Mouse (Mus musculus) right cerebral cortex, adult 2 months (tissue): ENCODE results near the gene Klc1.
A peak's percentile ranks its signal among the peaks of the same experiment; 100 is the strongest.

ENCODE experiments used
- DNase-seq, 2 experiments: peaks; one replicate each; pipeline ENCODE4 v3.0.0; 2021 to 2022; ENCODE audit warnings: low spot score in 2 of 2

The Klc1 gene

DNA sequence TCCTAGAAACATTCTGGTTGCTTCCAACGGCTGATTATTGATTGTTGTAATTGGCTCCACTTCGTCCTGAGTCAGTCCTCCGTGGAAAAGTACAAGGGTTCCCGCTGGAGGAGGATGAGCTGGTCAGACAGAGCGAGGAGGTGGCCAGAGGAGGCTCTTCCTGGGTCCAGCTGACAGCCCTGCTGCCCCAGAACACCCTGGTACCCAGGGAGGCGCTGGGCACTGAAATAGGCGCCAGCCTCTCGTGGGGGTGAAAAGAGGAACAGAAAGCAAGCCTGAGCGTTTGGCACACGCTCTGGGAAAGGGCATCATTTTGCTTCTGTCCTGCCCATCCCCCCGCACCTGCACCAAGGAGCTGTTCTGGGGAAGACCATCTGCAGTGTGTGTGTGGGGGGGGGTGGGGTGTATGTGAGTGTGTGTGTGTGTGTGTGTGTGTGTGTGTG, 14.6 kb upstream of the Klc1 start:
- no peak for DNase-seq

- no peak for DNase-seq
Measured at GRCm38 (mm10) chr12:111745274-111745673, 13.4 kb upstream of the Klc1 start.

DNA sequence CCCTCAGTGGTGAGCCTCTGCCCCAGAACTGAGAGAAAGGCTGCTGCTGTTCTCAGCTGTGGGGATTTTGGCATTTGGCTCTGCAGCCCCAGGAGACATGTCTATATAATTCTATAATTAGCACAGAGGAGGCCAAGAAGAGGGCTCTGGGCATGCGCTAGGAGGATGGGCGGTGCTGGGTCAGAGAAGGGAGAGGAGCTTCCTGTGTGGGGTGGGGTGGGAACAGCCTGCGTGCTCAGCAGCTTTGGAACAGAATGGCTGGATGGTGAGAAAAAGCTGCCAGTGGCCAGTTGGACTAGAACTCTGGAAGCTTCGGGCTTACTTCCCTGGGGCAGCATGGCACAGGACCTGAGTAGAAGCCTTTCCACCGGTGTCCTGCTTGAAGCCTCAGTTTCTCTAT, 12.6 kb upstream of the Klc1 start:
- no peak for DNase-seq

DNA sequence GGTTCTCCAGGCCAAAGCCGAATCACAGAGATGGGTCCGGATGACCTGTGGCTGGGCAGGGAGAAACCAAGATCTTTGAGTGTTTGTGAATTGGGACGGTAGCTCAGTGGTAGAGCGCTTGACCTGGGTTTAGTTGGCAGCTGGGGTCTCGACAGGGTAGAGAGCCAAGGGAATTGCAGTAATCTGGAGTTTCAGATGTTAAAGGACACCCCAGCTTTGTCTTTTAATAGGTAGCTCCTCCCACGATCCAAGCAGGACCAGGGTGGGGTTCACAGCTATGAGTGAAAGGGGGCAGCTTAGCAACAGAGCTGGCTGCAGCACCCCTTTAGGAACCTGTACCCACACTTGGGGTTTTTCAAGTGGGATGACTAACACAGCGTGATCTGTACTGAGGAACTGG, 11.2 kb upstream of the Klc1 start:
- no peak for DNase-seq

DNA sequence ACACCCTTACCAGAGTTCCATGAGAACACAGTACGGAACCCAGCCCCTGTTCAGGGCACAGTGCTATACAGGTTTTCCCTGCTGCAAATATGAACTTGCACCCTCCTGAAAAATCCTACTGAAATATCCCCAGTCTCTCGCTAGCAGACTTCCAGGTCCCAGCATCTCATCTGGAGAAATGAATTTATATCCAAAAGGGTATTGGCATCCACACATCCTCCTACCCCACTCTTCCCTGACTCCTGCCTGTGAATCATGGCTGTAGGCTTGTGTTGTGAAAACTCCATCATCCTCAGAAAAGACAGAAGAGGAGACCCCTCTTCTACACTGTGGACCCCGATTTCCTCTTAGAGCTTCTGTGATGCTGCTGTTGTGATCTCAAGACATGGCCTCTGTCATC, 7.9 kb upstream of the Klc1 start:
- DNase-seq = no peak

GRCm38 (mm10) chr12:111752491-111752890, 6.2 kb upstream of the Klc1 start:
- peak; percentile 54 to 62 for DNase-seq

DNA sequence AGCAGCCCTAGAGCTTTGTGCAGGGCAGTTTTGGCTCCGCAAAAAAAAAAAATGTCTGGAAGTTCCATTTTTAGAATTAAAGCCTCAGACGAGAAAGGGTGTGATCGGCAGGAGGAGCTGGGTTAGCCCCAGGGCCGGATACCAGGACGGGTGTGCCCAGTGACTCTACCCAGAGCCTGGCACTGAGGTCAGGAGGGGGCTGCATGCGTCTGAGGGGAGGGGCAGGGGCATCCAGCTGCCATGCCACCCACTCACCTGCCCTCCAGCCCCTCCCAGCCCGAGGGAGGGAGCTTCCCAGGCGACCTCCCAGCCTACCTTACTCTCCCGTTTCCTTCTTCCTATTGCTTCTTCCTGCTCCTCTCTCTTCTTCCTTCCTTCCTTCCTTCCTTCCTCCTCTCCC, 5.3 kb upstream of the Klc1 start:
- DNase-seq = no peak

- DNase-seq = no peak
Measured at GRCm38 (mm10) chr12:111754710-111755109, 3.9 kb upstream of the Klc1 start.

GRCm38 (mm10) chr12:111755231-111755630, 3.4 kb upstream of the Klc1 start:
- DNase-seq = no peak

GRCm38 (mm10) chr12:111756082-111756697, 2.5 kb upstream of the Klc1 start:
- no peak for DNase-seq

DNA sequence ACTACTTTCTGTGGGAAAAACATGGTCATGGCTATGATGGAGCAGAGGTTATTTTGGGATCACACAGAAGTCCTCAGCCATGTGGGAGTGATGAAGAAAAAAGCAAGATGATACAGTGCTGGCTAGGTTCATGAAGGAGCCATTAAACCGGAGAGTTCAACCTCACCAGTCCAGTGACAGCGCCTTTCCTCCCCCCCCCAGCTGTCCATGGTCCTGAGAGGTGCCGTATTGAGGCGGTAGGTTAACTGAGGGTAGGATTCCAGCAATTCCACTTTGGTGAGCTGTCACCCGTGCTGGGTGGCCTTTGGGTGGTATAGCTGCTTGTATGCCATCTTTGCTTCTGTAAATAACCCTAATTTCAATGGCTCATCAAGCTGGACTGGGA, 2.0 kb upstream of the Klc1 start:
- DNase-seq = no peak

DNA sequence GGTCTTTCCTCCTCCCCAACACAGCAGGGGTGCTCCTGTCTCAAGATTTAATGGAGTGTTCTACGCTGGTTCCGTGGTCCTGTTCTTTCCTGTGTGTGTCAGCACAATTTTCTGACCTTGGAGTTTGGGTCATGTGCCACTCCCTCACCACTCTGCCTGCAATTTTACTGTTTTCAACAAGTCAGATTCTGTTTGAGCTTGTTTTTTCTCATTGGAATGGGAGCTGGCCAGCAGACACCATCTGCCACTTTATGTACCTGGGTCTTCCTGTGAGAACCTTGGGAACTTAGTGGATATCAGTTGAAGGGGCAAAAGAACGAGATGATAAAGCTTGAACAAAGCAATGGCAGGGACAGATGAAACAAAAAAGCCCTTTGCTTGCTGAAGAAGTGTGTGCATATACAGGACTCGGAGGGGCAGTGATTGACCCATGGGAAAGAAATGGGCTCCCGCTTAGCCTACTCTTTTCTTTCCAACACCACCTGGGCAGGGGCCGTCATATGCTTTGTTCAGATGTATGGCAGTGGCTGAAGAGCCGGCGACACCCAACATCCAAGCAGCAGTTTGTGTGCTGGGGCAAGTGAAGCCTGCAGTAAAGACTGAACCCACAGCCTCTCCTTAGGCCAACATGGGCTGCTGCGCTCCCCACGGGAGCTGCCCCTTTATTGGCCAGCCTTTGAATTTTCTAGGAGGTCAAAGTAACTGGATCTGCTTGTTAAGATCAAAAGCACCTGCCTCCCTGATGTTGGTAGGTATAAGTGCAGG, 906 bp upstream of the Klc1 start:
- DNase-seq = no peak

GRCm38 (mm10) chr12:111759176-111760061, 770 bp downstream of the Klc1 start:
- peak in 1 of 2 experiments; percentile 44 for DNase-seq

DNA sequence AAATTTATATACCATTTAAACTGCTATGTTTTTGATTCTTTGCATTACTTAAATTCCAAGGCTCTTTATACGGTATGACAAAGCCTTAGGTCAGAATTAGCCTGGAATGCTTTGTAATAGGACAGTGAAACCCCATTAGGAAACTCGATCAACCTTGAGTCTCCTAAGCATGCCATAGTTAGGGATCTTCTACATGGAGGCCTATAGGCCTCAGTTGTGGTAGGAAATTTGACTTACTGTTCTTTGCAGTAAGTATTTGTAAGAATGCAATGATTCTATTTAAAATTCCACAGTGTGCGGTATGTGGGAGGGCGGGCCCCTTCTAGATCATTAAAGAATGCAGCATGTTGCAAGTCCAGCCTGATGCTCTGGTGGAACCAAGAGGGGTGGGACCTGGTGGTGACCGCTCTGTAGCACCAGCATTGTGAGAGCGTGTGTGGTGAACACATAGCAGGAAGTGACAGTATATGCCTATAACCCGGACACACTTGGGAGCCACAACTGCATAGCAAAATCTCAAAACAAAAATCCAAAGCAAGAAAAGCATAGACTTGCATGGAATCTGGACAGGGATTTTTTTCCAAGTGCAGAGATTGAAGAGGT, 1.8 kb downstream of the Klc1 start:
- no peak for DNase-seq

DNA sequence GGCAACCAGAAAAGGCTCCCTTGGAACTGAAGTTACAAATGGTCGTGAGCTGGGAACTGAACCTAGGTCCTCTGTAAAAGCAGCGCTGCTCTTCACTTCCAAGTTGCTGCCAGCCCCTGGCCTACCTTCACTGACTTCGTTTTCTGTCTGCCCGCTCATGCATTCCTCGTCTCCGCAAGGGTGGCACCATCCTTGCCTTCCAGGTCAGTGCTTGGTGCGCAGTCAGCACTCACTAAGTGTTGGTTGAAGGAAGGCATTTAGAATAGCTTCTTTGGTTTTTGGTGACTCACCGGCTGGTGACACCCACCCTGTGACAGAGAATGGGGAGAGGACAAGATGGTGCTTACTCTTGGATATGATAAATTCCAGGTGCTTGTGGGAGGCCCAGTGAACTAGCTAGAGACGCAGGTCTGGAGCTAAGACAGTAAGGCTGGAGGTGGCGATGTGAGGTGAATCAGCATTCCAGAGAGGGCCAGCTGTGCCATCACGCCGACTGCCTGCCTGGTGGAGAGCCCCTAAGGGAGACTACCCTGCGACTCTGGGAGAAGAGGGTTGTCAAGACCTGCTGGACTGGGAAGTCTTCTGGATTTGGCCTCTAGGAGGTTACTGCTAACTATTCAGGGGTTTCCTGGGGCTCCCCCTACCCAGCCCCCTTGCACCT, 4.1 kb downstream of the Klc1 start:
- peak; percentile 46 to 57 for DNase-seq

- no peak for DNase-seq
Measured at GRCm38 (mm10) chr12:111766313-111767236, 7.9 kb downstream of the Klc1 start.

- no peak for DNase-seq
Measured at GRCm38 (mm10) chr12:111768322-111768928, 9.8 kb downstream of the Klc1 start.

DNA sequence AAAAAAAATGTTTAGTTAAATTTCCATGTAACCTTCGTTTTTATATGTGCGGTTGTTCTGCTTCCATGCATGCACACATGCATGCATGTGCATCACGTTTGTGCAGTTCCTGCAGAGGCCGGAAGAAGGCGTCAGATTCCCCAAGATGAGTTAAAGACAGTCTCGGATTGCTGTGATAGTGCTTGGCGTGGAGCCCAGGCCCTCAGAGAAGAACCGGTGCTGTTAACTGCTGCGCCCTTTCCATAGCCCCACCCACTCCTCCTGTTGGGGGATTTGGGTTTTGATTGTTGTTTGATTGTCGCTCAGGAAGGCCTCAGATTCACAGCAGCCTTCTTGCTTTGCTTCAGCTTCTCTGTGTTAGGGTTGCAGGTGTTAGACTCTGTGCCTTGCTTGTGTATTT, 10.7 kb downstream of the Klc1 start:
- peak in 1 of 2 experiments; percentile 39 for DNase-seq

DNA sequence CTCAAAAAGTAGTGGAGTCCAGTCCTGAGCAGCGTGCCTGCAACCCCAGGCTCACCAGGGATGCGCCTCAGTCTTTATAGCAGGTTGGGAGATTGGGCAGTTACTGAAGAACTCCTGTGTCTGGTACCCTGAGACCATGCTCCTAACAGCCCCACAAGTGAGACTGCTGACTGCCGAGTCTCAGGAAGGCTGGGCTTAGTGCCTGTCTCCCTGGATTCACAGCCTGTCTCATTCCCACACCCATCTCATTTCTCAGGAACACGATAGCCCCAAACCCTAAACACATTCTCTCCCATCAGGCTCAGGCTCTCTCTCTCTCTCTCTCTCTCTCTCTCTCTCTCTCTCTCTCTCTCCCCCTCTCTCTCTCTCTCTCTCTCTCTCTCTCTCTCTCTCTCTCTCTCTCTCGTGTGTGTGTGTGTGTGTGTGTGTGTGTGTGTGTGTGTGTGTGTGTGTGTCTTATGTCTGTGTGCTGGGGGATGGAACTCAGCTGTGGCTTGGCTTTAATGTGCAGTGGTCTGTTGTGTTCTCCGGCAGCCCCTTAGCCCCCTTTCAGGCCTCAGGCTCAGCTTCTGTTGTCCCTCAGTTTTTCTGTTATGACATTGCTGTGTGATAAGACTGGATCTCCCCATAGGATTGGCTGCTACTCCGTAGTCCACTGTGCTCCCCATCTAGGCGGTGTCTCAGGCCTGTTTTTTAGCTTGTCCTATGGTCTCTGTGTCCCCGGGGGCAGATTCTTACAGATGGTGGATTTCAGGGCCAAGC, 11.3 kb downstream of the Klc1 start:
- no peak for DNase-seq
